Mouse (Mus musculus) limb, embryonic 13.5 days (tissue): Measurements from ENCODE around the gene Pde4d. TPM values are rescaled to one million over a fixed set of nuclear protein-coding genes. Genes with fewer than 3 reads are reported as not detected.
"Not testable (repeated sequence)": the region's sequence is repeated elsewhere in the genome, so short reads cannot be mapped to it uniquely, and the experiment has no call there.

ENCODE experiments used
- ATAC-seq: fragments of 200-750 bp; cut with Nextera tagmentation; 2 replicates; pipeline ENCODE4 v1.8.0; 2017; ENCODE audit warnings: low read depth, moderate number of reproducible peaks, moderate TSS enrichment; ENCODE audit not compliant: low FRiP score
- H3K27ac ChIP-seq: fragments of 300-500 bp; sonication (generic); 2 replicates; pipeline ENCODE4 v1.5.1; 2015; ENCODE audit warnings: inconsistent platforms, mild to moderate bottlenecking, moderate library complexity
- H3K27me3 ChIP-seq: fragments of 300-500 bp; sonication (generic); 2 replicates; pipeline ENCODE4 v1.6.1; 2015; ENCODE audit warnings: mild to moderate bottlenecking, inconsistent platforms
- H3K36me3 ChIP-seq: fragments of 300-500 bp; sonication (generic); 2 replicates; pipeline ENCODE4 v1.6.1; 2015; ENCODE audit warnings: inconsistent platforms, mild to moderate bottlenecking, moderate library complexity
- H3K4me1 ChIP-seq: fragments of 300-500 bp; sonication (generic); 2 replicates; pipeline ENCODE4 v1.6.1; 2015; ENCODE audit warnings: inconsistent platforms
- H3K4me2 ChIP-seq: fragments of 300-500 bp; sonication (generic); replicated peaks from 2 replicates; pipeline ENCODE4 v1.6.1; 2015; ENCODE audit warnings: inconsistent platforms, mild to moderate bottlenecking, moderate library complexity
- H3K4me3 ChIP-seq: fragments of 300-500 bp; sonication (generic); 2 replicates; pipeline ENCODE4 v1.5.1; 2015; ENCODE audit warnings: moderate library complexity, mild to moderate bottlenecking, inconsistent platforms
- H3K9ac ChIP-seq: fragments of 300-500 bp; sonication (generic); 2 replicates; pipeline ENCODE4 v1.6.1; 2015; ENCODE audit warnings: mild to moderate bottlenecking, inconsistent platforms
- H3K9me3 ChIP-seq: fragments of 300-500 bp; sonication (generic); 2 replicates; pipeline ENCODE4 v1.6.1; 2016; ENCODE audit warnings: inconsistent platforms
- WGBS: fragments of 180-500 bp; shearing (Covaris S2); methylation state at CpG from one replicate; pipeline ENCODE4 v1.1.7; 2015; 5-methylcytosine and 5-hydroxymethylcytosine counted together
- polyA plus RNA-seq: library from polyadenylated mRNA; unstranded; fragments of >200 nt; fragmentation: Nextera tagmentation; extraction: Ambion mirVana; gene quantifications from 2 replicates; pipeline ENCODE4 v1.2.1, GENCODE M21; 2015

The Pde4d gene
- polyA plus RNA-seq, 1 experiment from 2014 or later, result 22.3 TPM

DNA sequence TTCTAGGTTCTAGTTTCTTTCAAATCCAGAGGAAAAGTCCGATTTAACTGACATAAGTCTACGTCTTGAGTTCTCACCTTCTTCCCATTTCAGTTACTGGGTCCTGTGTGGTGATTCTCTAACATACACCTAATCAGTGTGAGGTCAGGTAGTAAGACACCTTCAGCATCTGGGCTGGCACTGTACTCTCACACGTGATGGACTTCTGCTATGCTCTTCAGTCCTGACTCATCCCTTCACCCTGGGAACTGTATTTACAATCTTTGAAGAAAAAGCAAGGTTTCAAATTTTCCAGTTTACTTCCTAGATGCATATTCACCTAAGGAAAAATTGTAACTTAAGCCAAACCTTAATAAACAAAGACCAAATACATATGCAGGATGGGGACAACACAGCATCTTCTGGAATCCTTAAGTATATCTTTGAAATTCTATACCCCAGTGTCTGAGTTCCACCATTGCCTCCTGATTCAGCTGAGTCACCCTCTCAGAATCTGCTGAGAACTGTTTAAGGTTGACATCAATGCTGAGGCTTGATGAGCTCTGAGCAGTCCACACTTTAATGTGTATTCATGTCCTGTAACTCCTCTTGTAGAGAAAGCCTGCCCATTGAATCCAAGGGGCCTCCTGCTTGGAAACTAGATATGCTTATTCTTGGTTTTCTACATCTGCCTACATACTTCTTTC lies 301.6 kb downstream of the Pde4d start:
- no peaks in the 10 kb centered on the region for H3K27me3 ChIP-seq
- H3K4me1 ChIP-seq, result no peaks in the 10 kb centered on the region
- H3K4me2 ChIP-seq, result no peak overlapping the region
- no peak overlapping the region for H3K27ac ChIP-seq
- no peak for ATAC-seq
- no peaks in the 10 kb centered on the region for H3K36me3 ChIP-seq
- H3K4me3 ChIP-seq, result no peak overlapping the region
- no peaks in the 10 kb centered on the region for H3K9me3 ChIP-seq
- 57% methylated on average over 3 of the region's 3 CpGs for WGBS
- no peak overlapping the region for H3K9ac ChIP-seq

GRCm38 (mm10) chr13:108757477-108757876 lies 307.7 kb downstream of the Pde4d start:
- no peaks in the 10 kb centered on the region for H3K9me3 ChIP-seq
- H3K4me1 ChIP-seq, result no peaks in the 10 kb centered on the region
- 80% methylated on average over 7 of the region's 7 CpGs for WGBS
- ATAC-seq, result no peak
- no peak overlapping the region for H3K4me3 ChIP-seq
- H3K36me3 ChIP-seq, result no peaks in the 10 kb centered on the region
- H3K9ac ChIP-seq, result no peak overlapping the region
- H3K4me2 ChIP-seq, result no peak overlapping the region
- H3K27ac ChIP-seq, result no peak overlapping the region
- no peaks in the 10 kb centered on the region for H3K27me3 ChIP-seq

DNA sequence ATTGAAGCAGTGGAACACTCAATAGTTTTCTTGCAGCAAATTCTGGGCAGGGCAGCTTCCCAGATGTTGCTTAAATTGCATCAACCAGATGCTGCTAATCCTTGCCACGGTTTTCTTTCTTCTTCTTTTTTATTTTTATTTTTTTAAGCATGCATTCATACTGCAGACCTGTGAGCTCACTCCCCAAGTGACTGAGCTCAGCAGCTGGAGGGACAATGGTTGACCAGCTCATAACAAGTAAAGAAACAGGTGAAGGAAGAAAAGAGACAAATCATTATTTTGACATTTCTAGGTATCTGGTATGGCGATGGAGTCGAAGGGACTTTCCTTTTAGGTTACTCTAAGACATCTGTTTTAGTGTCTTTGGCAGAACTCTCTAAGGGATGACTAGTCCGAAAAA lies 308.6 kb downstream of the Pde4d start:
- H3K4me2 ChIP-seq, result no peak overlapping the region
- WGBS, result 55% methylated on average over 4 of the region's 4 CpGs
- H3K9ac ChIP-seq, result no peak overlapping the region
- no peaks in the 10 kb centered on the region for H3K27me3 ChIP-seq
- no peak for ATAC-seq
- no peak overlapping the region for H3K4me3 ChIP-seq
- H3K4me1 ChIP-seq, result no peaks in the 10 kb centered on the region
- H3K36me3 ChIP-seq, result no peaks in the 10 kb centered on the region
- no peak overlapping the region for H3K27ac ChIP-seq
- no peaks in the 10 kb centered on the region for H3K9me3 ChIP-seq

GRCm38 (mm10) chr13:108759140-108759539 lies 309.4 kb downstream of the Pde4d start:
- Histone ChIP-seq H3K9me3 (no peaks in the 10 kb centered on the region), H3K9ac (no peak overlapping the region), H3K36me3 (no peaks in the 10 kb centered on the region), H3K4me3 (no peak overlapping the region), H3K27me3 (no peaks in the 10 kb centered on the region), H3K27ac (no peak overlapping the region), H3K4me2 (no peak overlapping the region), H3K4me1 (no peaks in the 10 kb centered on the region)
- ATAC-seq, result no peak
- 72% methylated on average over 4 of the region's 4 CpGs for WGBS

DNA sequence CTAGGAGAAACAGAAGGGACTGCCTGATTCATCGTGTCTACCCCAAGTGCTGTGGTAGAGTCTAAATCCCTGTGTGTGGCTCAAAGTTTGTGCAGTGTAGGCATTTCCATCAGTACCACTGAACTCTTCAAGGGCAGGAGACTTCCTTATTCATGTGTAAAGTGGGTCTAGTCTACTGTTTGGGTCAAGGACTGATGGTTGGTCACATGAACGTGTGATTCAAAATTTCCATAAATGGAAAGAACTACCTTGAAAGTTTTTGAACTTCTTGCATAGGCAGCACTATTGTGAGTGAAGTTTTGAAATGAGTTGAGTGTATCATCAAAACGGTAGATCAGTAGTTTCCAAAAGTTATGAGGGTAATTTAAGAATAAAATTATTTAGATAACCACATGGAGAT lies 313.5 kb downstream of the Pde4d start:
- H3K27me3 ChIP-seq, result no peaks in the 10 kb centered on the region
- no peak for ATAC-seq
- H3K27ac ChIP-seq, result no peak overlapping the region
- no peak overlapping the region for H3K4me3 ChIP-seq
- no peak overlapping the region for H3K4me2 ChIP-seq
- H3K36me3 ChIP-seq, result no peaks in the 10 kb centered on the region
- 81% methylated on average over 3 of the region's 3 CpGs for WGBS
- H3K9me3 ChIP-seq, result no peaks in the 10 kb centered on the region
- H3K9ac ChIP-seq, result no peak overlapping the region
- H3K4me1 ChIP-seq, result no peaks in the 10 kb centered on the region

- H3K9ac ChIP-seq, result no peak overlapping the region
- H3K4me2 ChIP-seq, result no peak overlapping the region
- WGBS, result 83% methylated on average over 11 of the region's 11 CpGs
- H3K27me3 ChIP-seq, result no peaks in the 10 kb centered on the region
- no peak overlapping the region for H3K4me3 ChIP-seq
- ATAC-seq, result no peak
- H3K9me3 ChIP-seq, result no peaks in the 10 kb centered on the region
- no peaks in the 10 kb centered on the region for H3K36me3 ChIP-seq
- no peaks in the 10 kb centered on the region for H3K4me1 ChIP-seq
- H3K27ac ChIP-seq, result no peak overlapping the region
Measured at GRCm38 (mm10) chr13:108766020-108766727, 316.4 kb downstream of the Pde4d start.

DNA sequence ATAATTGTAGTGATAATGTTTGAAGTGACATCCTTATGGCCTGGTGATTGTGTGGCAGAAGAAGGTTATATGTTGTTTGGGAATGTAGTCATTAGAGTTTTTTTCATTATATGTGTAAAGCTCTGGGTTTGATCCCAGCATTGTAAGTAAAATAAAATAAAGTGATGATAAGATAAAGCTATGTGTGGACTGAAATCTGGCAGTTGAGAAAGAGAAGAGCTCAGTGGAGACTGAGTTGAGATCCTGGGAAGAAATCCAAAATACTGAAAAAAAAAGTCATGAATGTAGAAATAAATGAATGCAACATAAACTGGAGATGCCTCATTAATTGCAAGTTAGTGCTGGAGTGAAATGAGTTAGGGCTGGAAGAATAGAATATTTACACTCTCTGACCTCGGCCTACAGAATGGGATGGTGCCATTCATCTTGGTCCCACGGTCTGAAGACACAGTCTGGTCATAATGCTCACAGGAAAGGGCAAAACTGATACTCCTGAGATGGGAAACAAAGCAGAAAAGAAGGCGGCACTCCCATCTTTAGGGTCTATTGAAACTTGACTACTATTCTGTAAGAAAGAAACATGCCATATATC lies 319.8 kb downstream of the Pde4d start:
- 74% methylated on average over 3 of the region's 3 CpGs for WGBS
- no peaks in the 10 kb centered on the region for H3K4me1 ChIP-seq
- H3K27ac ChIP-seq, result no peak overlapping the region
- no peak overlapping the region for H3K9ac ChIP-seq
- H3K27me3 ChIP-seq, result no peaks in the 10 kb centered on the region
- H3K36me3 ChIP-seq, result no peaks in the 10 kb centered on the region
- no peak overlapping the region for H3K4me3 ChIP-seq
- H3K4me2 ChIP-seq, result no peak overlapping the region
- no peak for ATAC-seq
- no peaks in the 10 kb centered on the region for H3K9me3 ChIP-seq

GRCm38 (mm10) chr13:108772386-108772785 lies 322.6 kb downstream of the Pde4d start:
- H3K27me3 ChIP-seq, result no peaks in the 10 kb centered on the region

DNA sequence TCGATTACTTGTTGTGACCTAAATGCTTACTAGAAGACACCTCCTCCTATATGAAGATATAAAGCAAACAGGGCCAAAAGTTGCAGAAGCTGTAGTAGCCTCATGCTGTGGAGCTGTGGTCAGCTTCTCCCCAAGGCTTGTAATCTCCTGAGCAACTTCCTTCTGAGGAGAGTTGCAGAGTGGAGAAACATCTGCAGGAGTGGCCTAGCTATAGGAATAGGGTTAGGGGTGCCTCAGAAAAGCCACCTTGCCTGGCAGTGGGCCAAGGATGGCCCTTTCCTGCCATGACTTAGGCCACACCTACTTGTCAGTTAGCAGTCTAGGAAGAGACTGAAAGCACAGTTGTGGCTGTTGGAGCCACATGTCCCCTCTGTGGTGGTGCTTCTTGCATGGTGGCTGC lies 325.2 kb downstream of the Pde4d start:
- Histone ChIP-seq H3K9me3 (no peaks in the 10 kb centered on the region), H3K27ac (no peak overlapping the region), H3K4me1 (no peaks in the 10 kb centered on the region), H3K36me3 (no peaks in the 10 kb centered on the region), H3K4me2 (no peak overlapping the region), H3K4me3 (no peak overlapping the region), H3K9ac (no peak overlapping the region), H3K27me3 (no peaks in the 10 kb centered on the region)
- no peak for ATAC-seq
- WGBS, result 80% methylated on average over 1 of the region's 1 CpGs

More at GRCm38 (mm10) chr13:108772386-108772785, 322.6 kb downstream of the Pde4d start:
- H3K4me2 ChIP-seq, result no peak overlapping the region
- no peaks in the 10 kb centered on the region for H3K4me1 ChIP-seq
- H3K9me3 ChIP-seq, result no peaks in the 10 kb centered on the region
- no peak overlapping the region for H3K9ac ChIP-seq
- ATAC-seq, result no peak
- H3K36me3 ChIP-seq, result no peaks in the 10 kb centered on the region
- WGBS, result 74% methylated on average over 3 of the region's 3 CpGs
- H3K27ac ChIP-seq, result no peak overlapping the region
- no peak overlapping the region for H3K4me3 ChIP-seq

GRCm38 (mm10) chr13:108775882-108776281 lies 326.1 kb downstream of the Pde4d start:
- no peak for ATAC-seq
- Histone ChIP-seq H3K4me3 (no peak overlapping the region), H3K9ac (no peak overlapping the region), H3K27me3 (no peaks in the 10 kb centered on the region), H3K4me1 (no peaks in the 10 kb centered on the region), H3K36me3 (no peaks in the 10 kb centered on the region), H3K9me3 (no peaks in the 10 kb centered on the region), H3K27ac (no peak overlapping the region), H3K4me2 (no peak overlapping the region)
- WGBS, result 74% methylated on average over 7 of the region's 7 CpGs

GRCm38 (mm10) chr13:108797620-108798019 lies 347.9 kb downstream of the Pde4d start:
- H3K27me3 ChIP-seq, H3K4me2 ChIP-seq, H3K4me1 ChIP-seq, H3K36me3 ChIP-seq, H3K9ac ChIP-seq, ATAC-seq, H3K9me3 ChIP-seq, H3K4me3 ChIP-seq, H3K27ac ChIP-seq: not testable (repeated sequence)
- WGBS, result 75% methylated on average over 3 of the region's 3 CpGs

GRCm38 (mm10) chr13:108809191-108809590 lies 359.4 kb downstream of the Pde4d start:
- no peak for ATAC-seq

More at GRCm38 (mm10) chr13:108809191-108809590, 359.4 kb downstream of the Pde4d start:
- Histone ChIP-seq H3K27me3 (no peaks in the 10 kb centered on the region), H3K4me1 (0 out of 2 replicates have a peak, but pooled peaks cover 4% of the 10 kb centered on the region), H3K9me3 (no peaks in the 10 kb centered on the region), H3K4me3 (no peak overlapping the region), H3K27ac (no peak overlapping the region), H3K36me3 (no peaks in the 10 kb centered on the region), H3K4me2 (no peak overlapping the region), H3K9ac (no peak overlapping the region)
- WGBS, result 89% methylated on average over 7 of the region's 7 CpGs
